In the genomic region with DNA sequence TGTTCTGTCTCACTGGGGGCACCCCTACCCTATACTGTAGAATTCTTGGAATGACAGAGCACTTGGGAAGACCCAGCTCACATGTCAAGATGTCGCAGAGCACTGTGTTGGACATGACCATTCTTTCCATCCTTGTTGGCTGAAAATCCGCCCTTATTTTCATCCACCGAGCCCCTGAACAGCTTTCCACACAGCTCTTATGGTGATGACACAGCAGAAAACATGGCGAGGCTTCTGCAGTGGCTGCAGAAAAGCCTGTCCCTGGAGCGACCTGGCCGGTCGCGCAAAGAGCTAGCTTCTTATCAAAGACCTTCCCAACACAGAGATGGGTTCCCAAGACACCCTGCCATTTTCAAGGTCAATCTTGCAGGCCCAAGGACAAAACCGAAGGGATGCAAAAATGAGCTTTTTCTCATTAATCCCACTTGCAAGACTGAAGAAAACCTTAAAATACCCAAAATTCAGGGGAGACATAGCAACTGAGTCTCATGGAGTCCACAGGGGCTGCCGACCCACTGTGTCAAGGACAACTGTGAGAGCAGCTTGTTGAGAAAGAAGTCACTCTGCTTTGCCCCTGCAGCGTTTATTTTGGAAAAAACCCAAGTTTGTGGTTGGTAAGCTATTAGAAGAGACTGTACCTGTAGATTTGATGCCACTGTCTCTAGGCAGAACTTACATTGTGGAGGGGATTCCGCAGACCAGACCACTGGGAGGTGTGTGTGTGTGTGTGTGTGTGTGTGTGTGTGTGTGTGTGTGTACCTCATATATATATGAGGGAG, we compare ENCODE assay signal across 8 mouse cellular contexts. TPM values are rescaled to one million over a fixed set of nuclear protein-coding genes. Genes with fewer than 3 reads are reported as not detected.
DNase-seq lines count a peak whose midpoint lies in the region; ATAC-seq and TF ChIP-seq lines count a peak whose summit lies in the region.

No protein-coding gene starts in this region.

- H3K36me3 ChIP-seq in heart, adult 2 months (ENCODE audit: control insufficient read depth, insufficient read depth, low read length), result no peaks in the 10 kb centered on the region
- H3K36me3 ChIP-seq in hindbrain, embryonic 11.5 days (ENCODE audit: control insufficient read depth, insufficient read depth, low read length), result no peaks in the 10 kb centered on the region
- H3K36me3 ChIP-seq in liver, postnatal 0 days (replicated peaks; ENCODE audit: insufficient read depth, low read length), result no peaks in the 10 kb centered on the region

- peaks cover 3% of the 10 kb centered on the region for H3K4me1 ChIP-seq in heart, adult 2 months (ENCODE audit: control insufficient read depth, insufficient read depth, low read length)
- H3K4me1 ChIP-seq in hindbrain, embryonic 11.5 days (replicated peaks; ENCODE audit: control insufficient read depth, insufficient read depth, low read length), result no peaks in the 10 kb centered on the region; the same call in 1 of the 2 replicates
- peaks cover 19% of the 10 kb centered on the region for H3K4me1 ChIP-seq in liver, postnatal 0 days (ENCODE audit: insufficient read depth)

- H3K9me3 ChIP-seq in hindbrain, embryonic 11.5 days (ENCODE audit: control insufficient read depth, low read length), result no peaks in the 10 kb centered on the region
- no peaks in the 10 kb centered on the region for H3K9me3 ChIP-seq in liver, postnatal 0 days (ENCODE audit: low read length)

- no peak for DNase-seq in heart, adult 2 months
- DNase-seq in heart, postnatal 25 days (ENCODE audit: low spot score), result no peak
- DNase-seq in brain, adult 2 months (ENCODE audit: low read depth, low spot score), result peak; percentile 41
- no peak for DNase-seq in hindbrain, embryonic 11.5 days (ENCODE audit: low spot score)
- DNase-seq in liver, postnatal 0 days, result no peak
- DNase-seq in thymus, adult 18-20 months, result no peak
- DNase-seq in urinary bladder, postnatal 10 days (ENCODE audit: low spot score), result no peak
- DNase-seq in layer of hippocampus, adult 9-10 months (ENCODE audit: low spot score), result no peak

- 42% methylated on average over 12 of the region's 12 CpGs for WGBS in heart, adult 2 months
- whole genome bisulfite sequencing in hindbrain, embryonic 11.5 days, result 58% methylated on average over 12 of the region's 12 CpGs
- 31% methylated on average over 12 of the region's 12 CpGs for WGBS in liver, postnatal 0 days (ENCODE audit: insufficient replicate concordance)

- peak overlapping the region; percentile 59; the same call in 1 of the 2 replicates for H3K9ac ChIP-seq in heart, adult 2 months (ENCODE audit: low read depth, low read length)
- H3K9ac ChIP-seq in hindbrain, embryonic 11.5 days (ENCODE audit: low read depth, low read length), result no peak overlapping the region
- H3K9ac ChIP-seq in liver, postnatal 0 days (replicated peaks), result peak overlapping the region; percentile 43

- H3K4me3 ChIP-seq in heart, adult 2 months, result peak overlapping the region; percentile 71; the same call in 1 of the 2 replicates
- peak overlapping the region; percentile 64 for H3K4me3 ChIP-seq in hindbrain, embryonic 11.5 days (ENCODE audit: low read depth, low read length)
- H3K4me3 ChIP-seq in liver, postnatal 0 days (ENCODE audit: low read depth, low read length), result peak overlapping the region; percentile 73

- H3K4me2 ChIP-seq in hindbrain, embryonic 11.5 days (replicated peaks; ENCODE audit: low read depth, low read length), result peak overlapping the region; percentile 45
- H3K4me2 ChIP-seq in liver, postnatal 0 days (ENCODE audit: low read depth, low read length), result peak overlapping the region; percentile 76

- H3K27ac ChIP-seq in heart, adult 2 months, result peak overlapping the region; percentile 94
- no peak overlapping the region for H3K27ac ChIP-seq in hindbrain, embryonic 11.5 days (ENCODE audit: low read depth, low read length)
- H3K27ac ChIP-seq in liver, postnatal 0 days (ENCODE audit: low read depth), result peak overlapping the region; percentile 91

- no peak; the same call in 1 of the 2 replicates for ATAC-seq in hindbrain, embryonic 11.5 days (ENCODE audit: low FRiP score)
- ATAC-seq in liver, postnatal 0 days, result no peak

- no peaks in the 10 kb centered on the region; the same call in 1 of the 2 replicates for H3K27me3 ChIP-seq in heart, adult 2 months (ENCODE audit: control insufficient read depth, insufficient read depth, low read length)
- H3K27me3 ChIP-seq in hindbrain, embryonic 11.5 days (ENCODE audit: control insufficient read depth, insufficient read depth, low read length), result peaks cover 7% of the 10 kb centered on the region; the same call in 1 of the 2 replicates
- H3K27me3 ChIP-seq in liver, postnatal 0 days (ENCODE audit: insufficient read depth, low read length), result peaks cover 24% of the 10 kb centered on the region

- H3K79me2 ChIP-seq in heart, adult 2 months (replicated peaks; ENCODE audit: control insufficient read depth, insufficient read depth, low read length), result no peaks in the 10 kb centered on the region; the same call in 1 of the 2 replicates

- TF ChIP-seq EP300 in heart, adult 2 months (IDR thresholded peaks at IDR 0.05; ENCODE audit: insufficient read depth, low read depth, low read length), result no peak
- no peak for TF ChIP-seq EP300 in liver, postnatal 0 days (IDR thresholded peaks at IDR 0.05; ENCODE audit: low read depth)

- no peak for TF ChIP-seq CTCF in heart, adult 2 months (IDR thresholded peaks at IDR 0.05)
- TF ChIP-seq CTCF in liver, postnatal 0 days (IDR thresholded peaks at IDR 0.05; ENCODE audit: low read depth), result no peak

- intact Hi-C loops in heart, adult 2 months (cut with DNase I), result loop anchor here (2.0 to 5.0 kb wide), 2 partner anchors 92 to 309 kb away; no protein-coding TSS in a partner anchor
- intact Hi-C loops in heart, postnatal 25 days (cut with DNase I), result loop anchor here (5.0 kb wide), 3 partner anchors 92 to 443 kb away; no protein-coding TSS in a partner anchor

- TF ChIP-seq POLR2A in heart, adult 2 months (IDR thresholded peaks at IDR 0.05; ENCODE audit: insufficient read depth, low read depth, low read length), result no peak

RNA-seq across cellular contexts. Expression of gene Atp1b1, which starts 1.2 kb away (rescaled TPM):
- total RNA-seq in heart, adult 2 months (2021), result 100 to 1,000 TPM; 328 to 391 TPM
- polyA plus RNA-seq in heart, adult 2 months (2012; rRNA removed), result 136 and 178 TPM in 2 replicates
- 100 to 1,000 TPM; 416 to 492 TPM for total RNA-seq in heart, postnatal 25 days (2021)
- 28.7 and 37.3 TPM in 2 replicates for polyA plus RNA-seq in hindbrain, embryonic 11.5 days (2014; fragmentation: Nextera tagmentation; extraction: Ambion mirVana)
- 38.6 and 38.8 TPM in 2 replicates for polyA plus RNA-seq in liver, postnatal 0 days (2015; fragmentation: Nextera tagmentation; extraction: Ambion mirVana)
